In genomic region chr10:116132233-116132632, GRCm38 (mm10) we compare ENCODE assay signal across 39 mouse cellular contexts. TPM values are rescaled to one million over a fixed set of nuclear protein-coding genes. Genes with fewer than 3 reads are reported as not detected.
DNase-seq lines count a peak whose midpoint lies in the region; ATAC-seq lines count a peak whose summit lies in the region.
"Had no signal": no experiment of that assay in that cellular context is flagged by ENCODE, and none has a peak within 500 bp of the region (broad histone marks: within the 10 kb centered on the region; RNA-seq: fewer than 3 reads in every experiment).

No protein-coding gene starts in this region.

- H3K36me3 ChIP-seq in hindbrain, embryonic 14.5 days (replicated peaks; ENCODE audit: control insufficient read depth, insufficient read depth) = no peaks in the 10 kb centered on the region
- H3K36me3 ChIP-seq in kidney, embryonic 14.5 days (ENCODE audit: control insufficient read depth, insufficient read depth, low read length) = no peaks in the 10 kb centered on the region
- H3K36me3 ChIP-seq: heart, embryonic 12.5 days; hindbrain, embryonic 15.5 days; kidney, embryonic 15.5 days; limb, embryonic 12.5 days; liver, embryonic 15.5 days; lung, embryonic 15.5 days had no signal

- no peak overlapping the region for H3K4me3 ChIP-seq in hindbrain, embryonic 14.5 days (replicated peaks; ENCODE audit: low read length)
- H3K4me3 ChIP-seq in kidney, embryonic 14.5 days (ENCODE audit: low read length) = no peak overlapping the region
- H3K4me3 ChIP-seq: gastrocnemius, adult 2 months; heart, adult 2 months; heart, embryonic 12.5 days; hindbrain, embryonic 15.5 days; kidney, embryonic 15.5 days; layer of hippocampus, adult 2 months; limb, embryonic 12.5 days; liver, embryonic 15.5 days; lung, embryonic 15.5 days had no signal

- H3K27ac ChIP-seq in hindbrain, embryonic 14.5 days = no peak overlapping the region
- no peak overlapping the region for H3K27ac ChIP-seq in kidney, embryonic 14.5 days (ENCODE audit: low read depth, low read length)
- H3K27ac ChIP-seq: gastrocnemius, adult 2 months; heart, adult 2 months; hindbrain, embryonic 15.5 days; kidney, embryonic 15.5 days; layer of hippocampus, adult 2 months; limb, embryonic 12.5 days; liver, embryonic 15.5 days; lung, embryonic 15.5 days had no signal

- no peaks in the 10 kb centered on the region for H3K27me3 ChIP-seq in hindbrain, embryonic 14.5 days (ENCODE audit: control insufficient read depth, insufficient read depth, low read length)
- H3K27me3 ChIP-seq in kidney, embryonic 14.5 days (ENCODE audit: control insufficient read depth, insufficient read depth, low read length) = no peaks in the 10 kb centered on the region
- H3K27me3 ChIP-seq: CH12.LX; heart, embryonic 12.5 days; hindbrain, embryonic 15.5 days; kidney, embryonic 15.5 days; limb, embryonic 12.5 days; liver, embryonic 15.5 days; lung, embryonic 15.5 days had no signal

- no peak for ATAC-seq in hindbrain, embryonic 14.5 days (ENCODE audit: low FRiP score)
- no peak for ATAC-seq in kidney, embryonic 14.5 days (ENCODE audit: low FRiP score, low TSS enrichment)
- ATAC-seq: activated CD4-positive, CD25-positive, alpha-beta regulatory T cell, adult 4 months; forebrain, embryonic 14.5 days; inflammation-experienced regulatory T-cells, adult 6 months; midbrain, embryonic 16.5 days had no signal

- H3K9me3 ChIP-seq in hindbrain, embryonic 14.5 days (ENCODE audit: control insufficient read depth, low read length) = no peaks in the 10 kb centered on the region
- H3K9me3 ChIP-seq in kidney, embryonic 14.5 days (ENCODE audit: control insufficient read depth, low read length) = no peaks in the 10 kb centered on the region
- H3K9me3 ChIP-seq: heart, embryonic 12.5 days; hindbrain, embryonic 15.5 days; kidney, embryonic 15.5 days; limb, embryonic 12.5 days; liver, embryonic 15.5 days; lung, embryonic 15.5 days had no signal

- no peak overlapping the region for H3K4me2 ChIP-seq in hindbrain, embryonic 14.5 days (replicated peaks)
- no peak overlapping the region for H3K4me2 ChIP-seq in kidney, embryonic 14.5 days (replicated peaks; ENCODE audit: low read depth, low read length)
- H3K4me2 ChIP-seq: heart, embryonic 12.5 days; hindbrain, embryonic 15.5 days; kidney, embryonic 15.5 days; limb, embryonic 12.5 days; liver, embryonic 15.5 days; lung, embryonic 15.5 days; midbrain, embryonic 11.5 days had no signal

- intact Hi-C loops in left cerebral cortex, postnatal 25 days (cut with DNase I) = no loop called here

- H3K4me1 ChIP-seq in hindbrain, embryonic 14.5 days (replicated peaks; ENCODE audit: control insufficient read depth, insufficient read depth, low read length) = no peaks in the 10 kb centered on the region
- H3K4me1 ChIP-seq in kidney, embryonic 14.5 days (ENCODE audit: control insufficient read depth, insufficient read depth, low read length) = no peaks in the 10 kb centered on the region
- H3K4me1 ChIP-seq: heart, embryonic 12.5 days; hindbrain, embryonic 15.5 days; kidney, embryonic 15.5 days; limb, embryonic 12.5 days; liver, embryonic 15.5 days; lung, embryonic 15.5 days had no signal

- WGBS in hindbrain, embryonic 14.5 days = 89% methylated on average over 4 of the region's 4 CpGs
- WGBS in kidney, embryonic 14.5 days = 81% methylated on average over 4 of the region's 4 CpGs

- peak; percentile 30 to 74 for DNase-seq in frontal cortex, postnatal 36 days (ENCODE audit: low spot score in 2 of 2)
- DNase-seq in frontal cortex, postnatal 10 days (ENCODE audit: low spot score in 2 of 2) = no peak
- DNase-seq in 3T3-L1 (ENCODE audit: low read depth, low spot score) = peak; percentile 10
- peak; percentile 81 for DNase-seq in brain, adult 2 months (ENCODE audit: low read depth, low spot score)
- DNase-seq in left cerebral cortex, postnatal 25 days (ENCODE audit: low spot score in 2 of 2) = peak; percentile 31 to 91
- no peak for DNase-seq in hindbrain, embryonic 14.5 days (ENCODE audit: low spot score)
- DNase-seq: adrenal gland, adult 2 months; adrenal gland, postnatal 36 days; cerebellum, adult 2 months; cerebellum, postnatal 14 days; gastrocnemius, adult 2 months; gastrocnemius, postnatal 36 days; heart, adult 2 months; heart, postnatal 4 days; kidney, adult 11 months; kidney, postnatal 36 days had no signal

- no peak overlapping the region for H3K9ac ChIP-seq in hindbrain, embryonic 14.5 days
- no peak overlapping the region for H3K9ac ChIP-seq in kidney, embryonic 14.5 days (ENCODE audit: low read depth, low read length)
- H3K9ac ChIP-seq: heart, embryonic 12.5 days; hindbrain, embryonic 15.5 days; kidney, embryonic 15.5 days; limb, embryonic 12.5 days; liver, embryonic 15.5 days; lung, embryonic 15.5 days had no signal

RNA-seq across cellular contexts. Expression of gene 4933416C03Rik, which starts 18.5 kb away (rescaled TPM):
- total RNA-seq in left cerebral cortex, postnatal 25 days (2021) = not detected
- 0.40 TPM in 1 of 2 replicates, not detected in the other for polyA plus RNA-seq in hindbrain, embryonic 14.5 days (2014; fragmentation: Nextera tagmentation; extraction: Ambion mirVana)
- polyA plus RNA-seq in kidney, embryonic 14.5 days (2014; fragmentation: Nextera tagmentation; extraction: Ambion mirVana) = not detected in 2 replicates
- total RNA-seq: adrenal gland, adult 2 months; adrenal gland, postnatal 36 days; CH12.LX; gastrocnemius, adult 2 months; gastrocnemius, postnatal 36 days; heart, adult 2 months; heart, postnatal 4 days; layer of hippocampus, adult 2 months; layer of hippocampus, postnatal 14 days; liver, adult 2 months; megakaryocyte progenitor cell, adult 5-6 weeks had no signal
- polyA plus RNA-seq: activated CD4-positive, CD25-positive, alpha-beta regulatory T cell, adult 4 months; adrenal gland, adult 2 months; C2C12; cerebellum, adult 2 months; cortical plate, adult 2 months; forebrain, embryonic 14.5 days; heart, adult 2 months; heart, embryonic 12.5 days; heart, postnatal 0 days; kidney, embryonic 15.5 days; limb, embryonic 12.5 days; liver, adult 2 months; liver, embryonic 15.5 days; lung, embryonic 15.5 days; neural tube, embryonic 11.5 days; small intestine, adult 2 months; stomach, embryonic 14.5 days had no signal

Comparison
In these comparisons a context has a peak if more than half of its experiments do, and no peak if none do; other contexts are left out.
1. DNase-seq: peak in frontal cortex, postnatal 36 days (2 of 2), 3T3-L1 (single experiment), brain, adult 2 months (single experiment) and left cerebral cortex, postnatal 25 days (2 of 2); none in frontal cortex, postnatal 10 days (0 of 2) and hindbrain, embryonic 14.5 days (single experiment).